Comparison of ENCODE assay signal across 10 mouse cellular contexts in the genomic region with DNA sequence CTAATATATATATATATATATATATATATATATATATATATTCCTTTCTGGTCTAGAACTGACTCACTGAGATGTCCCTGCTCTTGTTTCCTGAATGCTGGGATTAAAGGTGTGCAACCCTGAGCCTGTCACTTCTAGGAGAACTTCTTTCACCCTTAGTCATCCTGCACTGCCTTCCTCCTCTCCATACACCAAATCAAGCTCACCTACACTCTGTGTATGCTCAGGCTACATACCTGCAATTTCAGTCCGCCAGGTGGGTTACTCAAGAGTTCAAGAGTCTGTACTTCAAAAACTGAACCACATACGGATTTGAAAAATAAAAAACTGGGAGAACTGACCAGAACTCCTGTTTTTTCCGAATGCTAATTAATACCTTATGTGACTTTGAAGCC. TPM values are rescaled to one million over a fixed set of nuclear protein-coding genes. Genes with fewer than 3 reads are reported as not detected.
A peak's percentile ranks its signal among the peaks of the same experiment; 100 is the strongest.
DNase-seq lines count a peak whose midpoint lies in the region; ATAC-seq and TF ChIP-seq lines count a peak whose summit lies in the region.
"Had no signal": no experiment of that assay in that cellular context is flagged by ENCODE, and none has a peak within 500 bp of the region (broad histone marks: within the 10 kb centered on the region; RNA-seq: fewer than 3 reads in every experiment).

No protein-coding gene starts in this region.

- DNase-seq in frontal cortex, adult 2 months (ENCODE audit: extremely low spot score in 1 of 2, low spot score in 1 of 2) = no peak
- no peak for DNase-seq in spleen, adult 2 months (ENCODE audit: low read depth in 1 of 2, low spot score in 2 of 2)
- DNase-seq in spleen, postnatal 36 days (ENCODE audit: low spot score in 2 of 2) = no peak
- no peak for DNase-seq in adrenal gland, postnatal 4 days (ENCODE audit: low spot score in 2 of 2)
- DNase-seq in right cerebral cortex, postnatal 14 days = no peak
- no peak for DNase-seq in ovary, postnatal 14 days (ENCODE audit: low spot score)

- peak overlapping the region; percentile 85 for H3K4me2 ChIP-seq in liver, embryonic 12.5 days

- peak overlapping the region; percentile 93 for H3K9ac ChIP-seq in liver, embryonic 12.5 days

- peak overlapping the region; percentile 90; the same call in 1 of the 2 replicates for H3K4me3 ChIP-seq in spleen, adult 2 months (ENCODE audit: extremely low read depth, insufficient read depth, insufficient read length)
- H3K4me3 ChIP-seq in liver, embryonic 12.5 days = peak overlapping the region; percentile 89

- H3K27me3 ChIP-seq in spleen, adult 2 months (ENCODE audit: control insufficient read depth, insufficient read depth, low read length) = no peaks in the 10 kb centered on the region
- H3K27me3 ChIP-seq in liver, embryonic 12.5 days (replicated peaks) = no peaks in the 10 kb centered on the region

- no peak overlapping the region for H3K27ac ChIP-seq in spleen, adult 2 months (ENCODE audit: insufficient read depth, low read length)
- H3K27ac ChIP-seq in liver, embryonic 12.5 days = peak overlapping the region; percentile 85

- peak; percentile 27 for ATAC-seq in frontal cortex, adult (ENCODE audit: low TSS enrichment)
- ATAC-seq in liver, embryonic 12.5 days = peak; percentile 22

- H3K36me3 ChIP-seq in spleen, adult 2 months (ENCODE audit: control insufficient read depth, insufficient read depth, low read length) = peaks cover 12% of the 10 kb centered on the region
- H3K36me3 ChIP-seq in liver, embryonic 12.5 days = peaks cover 65% of the 10 kb centered on the region

- WGBS in spleen, adult 2 months = 33% methylated on average over 3 of the region's 3 CpGs
- 26% methylated on average over 3 of the region's 3 CpGs for WGBS in liver, embryonic 12.5 days (ENCODE audit: insufficient replicate concordance)

- no peak for TF ChIP-seq POLR2A in spleen, adult 2 months (IDR thresholded peaks at IDR 0.05; ENCODE audit: low read depth, low read length)

- no peaks in the 10 kb centered on the region; the same call in 1 of the 2 replicates for H3K4me1 ChIP-seq in spleen, adult 2 months (ENCODE audit: control insufficient read depth, insufficient read depth, insufficient read length)
- H3K4me1 ChIP-seq in liver, embryonic 12.5 days = peaks cover 15% of the 10 kb centered on the region

- H3K9me3 ChIP-seq in liver, embryonic 12.5 days (replicated peaks) = no peaks in the 10 kb centered on the region

- no peak for TF ChIP-seq CTCF in spleen, adult 2 months (IDR thresholded peaks at IDR 0.05; ENCODE audit: extremely low read depth, insufficient read depth, insufficient read length, insufficient replicate concordance)

RNA-seq across cellular contexts. Expression of gene 2510002D24Rik, which starts 0.3 kb away (rescaled TPM):
- 48.2 and 51.1 TPM in 2 replicates for polyA plus RNA-seq in frontal cortex, adult 2 months (2012; rRNA removed)
- 44.9 and 55.5 TPM in 2 replicates for polyA plus RNA-seq in spleen, adult 2 months (2012; rRNA removed)
- polyA plus RNA-seq in liver, embryonic 12.5 days (2016; fragmentation: Nextera tagmentation; extraction: Ambion mirVana) = 32.3 and 32.8 TPM in 2 replicates
- 10 to 100 TPM; 23.8 to 27.5 TPM for total RNA-seq in adrenal gland, postnatal 4 days (2021)

RNA-seq across cellular contexts. Expression of gene Gm28539, which starts 0.3 kb away (rescaled TPM):
- 0.57 TPM in 1 of 2 replicates, not detected in the other for polyA plus RNA-seq in frontal cortex, adult 2 months (2012; rRNA removed)
- 1.9 TPM in 1 of 2 replicates, not detected in the other for polyA plus RNA-seq in spleen, adult 2 months (2012; rRNA removed)
- not detected in 2 replicates for polyA plus RNA-seq in liver, embryonic 12.5 days (2016; fragmentation: Nextera tagmentation; extraction: Ambion mirVana)
- 10 to 100 TPM in 1 of 2 experiments, 1 to 10 TPM in 1; 6.5 to 10.2 TPM for total RNA-seq in adrenal gland, postnatal 4 days (2021)
- total RNA-seq: common myeloid progenitor, adult 5-6 weeks had no signal
- polyA plus RNA-seq: C2C12 had no signal

RNA-seq across cellular contexts. Expression of gene Cdc45, which starts 24.3 kb away (rescaled TPM):
- polyA plus RNA-seq in frontal cortex, adult 2 months (2012; rRNA removed) = 2.7 and 2.8 TPM in 2 replicates
- polyA plus RNA-seq in spleen, adult 2 months (2012; rRNA removed) = 9.7 and 11.5 TPM in 2 replicates
- 54.2 and 55.9 TPM in 2 replicates for polyA plus RNA-seq in liver, embryonic 12.5 days (2016; fragmentation: Nextera tagmentation; extraction: Ambion mirVana)
- total RNA-seq in adrenal gland, postnatal 4 days (2021) = 10 to 100 TPM; 18.0 to 19.7 TPM

RNA-seq across cellular contexts. Expression of gene Ufd1, which starts 24.5 kb away (rescaled TPM):
- 80.4 and 84.1 TPM in 2 replicates for polyA plus RNA-seq in frontal cortex, adult 2 months (2012; rRNA removed)
- polyA plus RNA-seq in spleen, adult 2 months (2012; rRNA removed) = 17.6 and 18.0 TPM in 2 replicates
- 53.8 and 57.5 TPM in 2 replicates for polyA plus RNA-seq in liver, embryonic 12.5 days (2016; fragmentation: Nextera tagmentation; extraction: Ambion mirVana)
- 100 to 1,000 TPM; 120 to 130 TPM for total RNA-seq in adrenal gland, postnatal 4 days (2021)

RNA-seq across cellular contexts. Expression of gene Mrpl40, which starts 40.6 kb away (rescaled TPM):
- 24.2 and 26.1 TPM in 2 replicates for polyA plus RNA-seq in frontal cortex, adult 2 months (2012; rRNA removed)
- 6.1 and 8.1 TPM in 2 replicates for polyA plus RNA-seq in spleen, adult 2 months (2012; rRNA removed)
- 96.1 and 99.3 TPM in 2 replicates for polyA plus RNA-seq in liver, embryonic 12.5 days (2016; fragmentation: Nextera tagmentation; extraction: Ambion mirVana)
- 10 to 100 TPM; 62.5 to 62.6 TPM for total RNA-seq in adrenal gland, postnatal 4 days (2021)
